ENCODE assay signal across 13 mouse cellular contexts in the genomic region with DNA sequence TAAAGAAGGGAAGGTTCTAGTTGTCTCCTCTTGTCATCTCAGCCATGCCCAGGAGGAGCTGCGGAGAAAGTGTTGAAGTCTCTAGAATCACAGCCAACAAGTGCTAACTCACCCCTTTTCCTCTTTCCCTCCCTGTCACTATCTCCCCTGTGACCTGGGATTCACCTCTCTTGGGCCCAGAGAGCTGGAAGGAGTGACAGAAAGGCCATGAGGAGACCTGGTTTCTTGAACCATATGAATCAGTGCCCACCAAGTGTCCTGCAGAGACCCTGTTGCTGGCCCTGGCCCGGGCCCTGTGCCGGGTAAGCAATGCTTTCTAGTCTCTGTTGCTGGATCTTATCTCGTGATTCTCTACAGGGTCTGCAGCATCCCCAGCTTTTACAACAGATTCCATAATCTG.
A peak's percentile ranks its signal among the peaks of the same experiment; 100 is the strongest.
DNase-seq lines count a peak whose midpoint lies in the region; ATAC-seq and TF ChIP-seq lines count a peak whose summit lies in the region.
"Had no signal": no experiment of that assay in that cellular context is flagged by ENCODE, and none has a peak within 500 bp of the region (broad histone marks: within the 10 kb centered on the region; RNA-seq: fewer than 3 reads in every experiment).

No protein-coding gene starts in this region.

- H3K4me3 ChIP-seq in heart, embryonic 10.5 days: no peak overlapping the region
- H3K4me3 ChIP-seq in kidney, adult 2 months (ENCODE audit: insufficient read depth, low read depth, low read length): no peak overlapping the region
- H3K4me3 ChIP-seq in lung, embryonic 15.5 days: no peak overlapping the region
- no peak overlapping the region for H3K4me3 ChIP-seq in stomach, embryonic 14.5 days (ENCODE audit: low read depth, low read length)
- no peak overlapping the region for H3K4me3 ChIP-seq in forebrain, embryonic 11.5 days (ENCODE audit: low read depth, low read length)
- H3K4me3 ChIP-seq: neural tube, embryonic 12.5 days had no signal

- no peak for DNase-seq in heart, embryonic 10.5 days (ENCODE audit: low spot score)
- no peak for DNase-seq in heart, adult 9 months (ENCODE audit: low spot score in 2 of 2)
- DNase-seq in kidney, adult 2 months: no peak
- DNase-seq in kidney, adult 18-20 months: no peak
- no peak for DNase-seq in lung, postnatal 10 days
- DNase-seq in forebrain, embryonic 11.5 days (ENCODE audit: low spot score): no peak
- DNase-seq: cerebellum, adult 11 months; cerebellum, postnatal 25 days had no signal

- TF ChIP-seq POLR2A in kidney, adult 2 months (IDR thresholded peaks at IDR 0.05; ENCODE audit: low read depth, low read length): no peak

- H3K27ac ChIP-seq in heart, embryonic 10.5 days: peak overlapping the region; percentile 42; the same call in 1 of the 2 replicates
- peak overlapping the region; percentile 92 for H3K27ac ChIP-seq in kidney, adult 2 months (ENCODE audit: insufficient read depth, low read depth, low read length)
- H3K27ac ChIP-seq in lung, embryonic 15.5 days: peak overlapping the region; percentile 84
- H3K27ac ChIP-seq in stomach, embryonic 14.5 days (ENCODE audit: low read length): peak overlapping the region; percentile 39; the same call in 1 of the 2 replicates
- no peak overlapping the region for H3K27ac ChIP-seq in forebrain, embryonic 11.5 days (ENCODE audit: low read depth, low read length)
- H3K27ac ChIP-seq: liver, embryonic 14.5 days; neural tube, embryonic 12.5 days had no signal

- 60% methylated on average over 4 of the region's 4 CpGs for WGBS in heart, embryonic 10.5 days
- 86% methylated on average over 4 of the region's 4 CpGs for WGBS in kidney, adult 2 months
- WGBS in lung, embryonic 15.5 days: 62% methylated on average over 4 of the region's 4 CpGs
- WGBS in stomach, embryonic 14.5 days: 76% methylated on average over 4 of the region's 4 CpGs
- WGBS in forebrain, embryonic 11.5 days: 95% methylated on average over 4 of the region's 4 CpGs

- H3K9me3 ChIP-seq in heart, embryonic 10.5 days: no peaks in the 10 kb centered on the region
- H3K9me3 ChIP-seq in lung, embryonic 15.5 days: no peaks in the 10 kb centered on the region
- no peaks in the 10 kb centered on the region; the same call in 1 of the 2 replicates for H3K9me3 ChIP-seq in stomach, embryonic 14.5 days (ENCODE audit: control insufficient read depth, low read depth, low read length)
- no peaks in the 10 kb centered on the region for H3K9me3 ChIP-seq in forebrain, embryonic 11.5 days (ENCODE audit: control insufficient read depth, low read length)

- no peak for ATAC-seq in lung, embryonic 15.5 days (ENCODE audit: borderline replicate concordance, extremely low read depth, low FRiP score, low TSS enrichment)
- no peak for ATAC-seq in stomach, embryonic 14.5 days (ENCODE audit: insufficient number of reproducible peaks, insufficient read depth, low FRiP score, low read depth)
- no peak for ATAC-seq in forebrain, embryonic 11.5 days (replicated peaks; ENCODE audit: low FRiP score)
- ATAC-seq: Patski had no signal

- peaks cover 32% of the 10 kb centered on the region for H3K4me1 ChIP-seq in heart, embryonic 10.5 days
- H3K4me1 ChIP-seq in kidney, adult 2 months (ENCODE audit: control insufficient read depth, insufficient read depth, low read length): 0 out of 2 replicates have a peak, but pooled peaks cover 3% of the 10 kb centered on the region
- peaks cover 29% of the 10 kb centered on the region for H3K4me1 ChIP-seq in lung, embryonic 15.5 days
- peaks cover 11% of the 10 kb centered on the region for H3K4me1 ChIP-seq in stomach, embryonic 14.5 days (ENCODE audit: control insufficient read depth, insufficient read depth, low read length)
- peaks cover 3% of the 10 kb centered on the region; the same call in 1 of the 2 replicates for H3K4me1 ChIP-seq in forebrain, embryonic 11.5 days (replicated peaks; ENCODE audit: control insufficient read depth, insufficient read depth, low read length)

- no peaks in the 10 kb centered on the region for H3K36me3 ChIP-seq in heart, embryonic 10.5 days
- no peaks in the 10 kb centered on the region for H3K36me3 ChIP-seq in kidney, adult 2 months (ENCODE audit: control insufficient read depth, insufficient read depth, low read length)
- no peaks in the 10 kb centered on the region for H3K36me3 ChIP-seq in lung, embryonic 15.5 days
- H3K36me3 ChIP-seq in stomach, embryonic 14.5 days (ENCODE audit: control insufficient read depth, insufficient read depth, low read length): no peaks in the 10 kb centered on the region
- H3K36me3 ChIP-seq in forebrain, embryonic 11.5 days (ENCODE audit: control insufficient read depth, insufficient read depth, low read length): no peaks in the 10 kb centered on the region
- H3K36me3 ChIP-seq: neural tube, embryonic 12.5 days had no signal

- H3K4me2 ChIP-seq in lung, embryonic 15.5 days: no peak overlapping the region
- H3K4me2 ChIP-seq in stomach, embryonic 14.5 days (replicated peaks; ENCODE audit: low read depth, low read length): no peak overlapping the region
- no peak overlapping the region for H3K4me2 ChIP-seq in forebrain, embryonic 11.5 days (ENCODE audit: low read depth, low read length, severe bottlenecking)
- H3K4me2 ChIP-seq: neural tube, embryonic 12.5 days had no signal

- TF ChIP-seq CTCF in kidney, adult 2 months (conservative IDR thresholded peaks at IDR 0.05; ENCODE audit: insufficient read depth, insufficient read length, low read depth, low read length): no peak

- no peaks in the 10 kb centered on the region for H3K27me3 ChIP-seq in heart, embryonic 10.5 days (ENCODE audit: insufficient read depth, poor library complexity, severe bottlenecking)
- no peaks in the 10 kb centered on the region for H3K27me3 ChIP-seq in kidney, adult 2 months (replicated peaks; ENCODE audit: control insufficient read depth, insufficient read depth, low read length)
- H3K27me3 ChIP-seq in lung, embryonic 15.5 days: no peaks in the 10 kb centered on the region
- H3K27me3 ChIP-seq in stomach, embryonic 14.5 days (ENCODE audit: control insufficient read depth, insufficient read depth, low read length): no peaks in the 10 kb centered on the region
- H3K27me3 ChIP-seq in forebrain, embryonic 11.5 days (ENCODE audit: control insufficient read depth, insufficient read depth, low read length): no peaks in the 10 kb centered on the region
- H3K27me3 ChIP-seq: neural tube, embryonic 12.5 days; Patski had no signal

- H3K9ac ChIP-seq in lung, embryonic 15.5 days: no peak overlapping the region
- H3K9ac ChIP-seq in stomach, embryonic 14.5 days (replicated peaks; ENCODE audit: low read depth, low read length): no peak overlapping the region
- H3K9ac ChIP-seq in forebrain, embryonic 11.5 days (ENCODE audit: low read length): no peak overlapping the region
- H3K9ac ChIP-seq: liver, embryonic 14.5 days; neural tube, embryonic 12.5 days had no signal
